Mouse (Mus musculus): ENCODE results near the gene Glis1.
A peak's percentile ranks its signal among the peaks of the same experiment; 100 is the strongest.

GRCm38 (mm10) chr4:107637670-107638069 lies 203.3 kb downstream of the Glis1 start:
- TF ChIP-seq POLR2A (IDR thresholded peaks at IDR 0.05; ENCODE audit: insufficient read depth, low read depth, low read length) (no peak), CTCF (IDR thresholded peaks at IDR 0.05; ENCODE audit: insufficient read depth, low read depth, low read length) (0 out of 2 replicates have a peak, but pooled peaks have one; percentile 22)
